Mouse (Mus musculus): ENCODE measurements around the gene Med26. TPM values are rescaled to one million over a fixed set of nuclear protein-coding genes. Genes with fewer than 3 reads are reported as not detected.

Med26 gene
- total RNA-seq, 1 experiment, result 15.3 TPM

GRCm38 (mm10) chr8:72572507-72572906 lies 24.4 kb upstream of the Med26 start:
- Histone ChIP-seq H3K27ac (ENCODE audit: insufficient read depth, low read depth, low read length, poor library complexity, severe bottlenecking) (peak overlapping the region; percentile 35; the same call in 1 of the 2 replicates), H3K9me3 (ENCODE audit: control insufficient read depth, insufficient read depth, low read depth, low read length) (no peaks in the 10 kb centered on the region), H3K9ac (ENCODE audit: insufficient read depth, low read depth, low read length, poor library complexity, severe bottlenecking) (peak overlapping the region; percentile 87), H3K36me3 (ENCODE audit: control insufficient read depth, insufficient read depth, low read length, poor library complexity, severe bottlenecking) (peaks cover 18% of the 10 kb centered on the region), H3K4me1 (ENCODE audit: control insufficient read depth in 2 of 2, insufficient read depth in 2 of 2, low read length in 2 of 2, poor library complexity in 1 of 2) (peaks cover 6 to 8% of the 10 kb centered on the region in 2 experiments; a peak in 2 of 4 replicates), H3K4me3 (ENCODE audit: insufficient read depth in 1 of 2, low read depth in 1 of 2, low read length in 2 of 2, poor library complexity in 1 of 2, severe bottlenecking in 1 of 2) (peak overlapping the region; percentile 79 to 100)
- no peak for TF ChIP-seq ZC3H11A (IDR thresholded peaks at IDR 0.05; ENCODE audit: borderline replicate concordance, low read depth, low read length)
- TF ChIP-seq MAFK (IDR thresholded peaks at IDR 0.05; ENCODE audit: insufficient read depth, low read depth, low read length), result no peak
- TF ChIP-seq HCFC1 (IDR thresholded peaks at IDR 0.05; ENCODE audit: borderline replicate concordance, insufficient read depth, low read length), result no peak
- TF ChIP-seq CHD2 (IDR thresholded peaks at IDR 0.05; ENCODE audit: low read depth, low read length), result no peak
- no peak for TF ChIP-seq ZNF384 (IDR thresholded peaks at IDR 0.05; ENCODE audit: low read depth, low read length)
- in situ Hi-C loops (cut with MboI; ENCODE audit: low sequenced_read_pairs in 2 of 2, unreplicated experiment in 2 of 2), result no loop called here
- DNase-seq (ENCODE audit: low read depth, low spot score), result no peak

GRCm38 (mm10) chr8:72571611-72572473 lies 23.8 kb upstream of the Med26 start, which contains the start of gene Tmem38a:
Gene Tmem38a (plus strand): TSS chr8:72572055.
- H3K27ac ChIP-seq (ENCODE audit: insufficient read depth, low read depth, low read length, poor library complexity, severe bottlenecking), result peak within 1 kb of the TSS; percentile 78
- peaks cover 22% of the 10 kb centered on the region for H3K36me3 ChIP-seq (ENCODE audit: control insufficient read depth, insufficient read depth, low read length, poor library complexity, severe bottlenecking)
- H3K4me3 ChIP-seq (ENCODE audit: insufficient read depth in 1 of 2, low read depth in 1 of 2, low read length in 2 of 2, poor library complexity in 1 of 2, severe bottlenecking in 1 of 2), result peak within 1 kb of the TSS; percentile 81 to 100
- peak; percentile 41 for DNase-seq (ENCODE audit: low read depth, low spot score)
- H3K9me3 ChIP-seq (ENCODE audit: control insufficient read depth, insufficient read depth, low read depth, low read length), result no peaks in the 10 kb centered on the region
- peak within 1 kb of the TSS; percentile 87 for H3K9ac ChIP-seq (ENCODE audit: insufficient read depth, low read depth, low read length, poor library complexity, severe bottlenecking)
- H3K4me1 ChIP-seq (ENCODE audit: control insufficient read depth in 2 of 2, insufficient read depth in 2 of 2, low read length in 2 of 2, poor library complexity in 1 of 2), result peaks cover 6 to 8% of the 10 kb centered on the region in 2 experiments; a peak in 2 of 4 replicates
- in situ Hi-C loops (cut with MboI; ENCODE audit: low sequenced_read_pairs in 2 of 2, unreplicated experiment in 2 of 2), result no loop called here
- TF ChIP-seq MAFK (IDR thresholded peaks at IDR 0.05; ENCODE audit: insufficient read depth, low read depth, low read length) (no peak), ZC3H11A (IDR thresholded peaks at IDR 0.05; ENCODE audit: borderline replicate concordance, low read depth, low read length) (no peak), CHD2 (IDR thresholded peaks at IDR 0.05; ENCODE audit: low read depth, low read length) (0 out of 2 replicates have a peak, but pooled peaks have one; percentile 29), HCFC1 (IDR thresholded peaks at IDR 0.05; ENCODE audit: borderline replicate concordance, insufficient read depth, low read length) (no peak)

GRCm38 (mm10) chr8:72570633-72571610 lies 22.9 kb upstream of the Med26 start, which contains the start of gene Smim7:
Gene Smim7 (minus strand): TSS chr8:72571088.
- H3K27ac ChIP-seq (ENCODE audit: insufficient read depth, low read depth, low read length, poor library complexity, severe bottlenecking), result peak within 1 kb of the TSS; percentile 78
- peaks cover 6 to 8% of the 10 kb centered on the region in 2 experiments; a peak in 2 of 4 replicates for H3K4me1 ChIP-seq (ENCODE audit: control insufficient read depth in 2 of 2, insufficient read depth in 2 of 2, low read length in 2 of 2, poor library complexity in 1 of 2)
- in situ Hi-C loops (cut with MboI; ENCODE audit: low sequenced_read_pairs in 2 of 2, unreplicated experiment in 2 of 2), result no loop called here
- TF ChIP-seq ZC3H11A (IDR thresholded peaks at IDR 0.05; ENCODE audit: borderline replicate concordance, low read depth, low read length), result no peak
- no peak for TF ChIP-seq CHD2 (IDR thresholded peaks at IDR 0.05; ENCODE audit: low read depth, low read length)
- peak; percentile 51; the same call in 1 of the 2 replicates for TF ChIP-seq MAFK (IDR thresholded peaks at IDR 0.05; ENCODE audit: insufficient read depth, low read depth, low read length)
- TF ChIP-seq HCFC1 (IDR thresholded peaks at IDR 0.05; ENCODE audit: borderline replicate concordance, insufficient read depth, low read length), result peak; percentile 63; the same call in 1 of the 2 replicates
- no peak for TF ChIP-seq ZNF384 (IDR thresholded peaks at IDR 0.05; ENCODE audit: low read depth, low read length)
- H3K36me3 ChIP-seq (ENCODE audit: control insufficient read depth, insufficient read depth, low read length, poor library complexity, severe bottlenecking), result peaks cover 27% of the 10 kb centered on the region
- peak; percentile 98 for DNase-seq (ENCODE audit: low read depth, low spot score)
- H3K9ac ChIP-seq (ENCODE audit: insufficient read depth, low read depth, low read length, poor library complexity, severe bottlenecking), result peak within 1 kb of the TSS; percentile 87
- H3K4me3 ChIP-seq (ENCODE audit: insufficient read depth in 1 of 2, low read depth in 1 of 2, low read length in 2 of 2, poor library complexity in 1 of 2, severe bottlenecking in 1 of 2), result peak within 1 kb of the TSS; percentile 81 to 100
- no peaks in the 10 kb centered on the region for H3K9me3 ChIP-seq (ENCODE audit: control insufficient read depth, insufficient read depth, low read depth, low read length)

GRCm38 (mm10) chr8:72565970-72566369 lies 17.9 kb upstream of the Med26 start:
- in situ Hi-C loops (cut with MboI; ENCODE audit: low sequenced_read_pairs in 2 of 2, unreplicated experiment in 2 of 2), result no loop called here
- TF ChIP-seq ZNF384 (IDR thresholded peaks at IDR 0.05; ENCODE audit: low read depth, low read length) (no peak), MAFK (IDR thresholded peaks at IDR 0.05; ENCODE audit: insufficient read depth, low read depth, low read length) (no peak), HCFC1 (IDR thresholded peaks at IDR 0.05; ENCODE audit: borderline replicate concordance, insufficient read depth, low read length) (no peak)
- H3K27ac ChIP-seq (ENCODE audit: insufficient read depth, low read depth, low read length, poor library complexity, severe bottlenecking), result no peak overlapping the region
- H3K4me1 ChIP-seq (ENCODE audit: control insufficient read depth in 2 of 2, insufficient read depth in 2 of 2, low read length in 2 of 2, poor library complexity in 1 of 2), result peaks cover 4 to 5% of the 10 kb centered on the region in 2 experiments
- H3K9ac ChIP-seq (ENCODE audit: insufficient read depth, low read depth, low read length, poor library complexity, severe bottlenecking), result no peak overlapping the region
- DNase-seq (ENCODE audit: low read depth, low spot score), result no peak
- H3K4me3 ChIP-seq (ENCODE audit: insufficient read depth in 1 of 2, low read depth in 1 of 2, low read length in 2 of 2, poor library complexity in 1 of 2, severe bottlenecking in 1 of 2), result no peak overlapping the region
- H3K9me3 ChIP-seq (ENCODE audit: control insufficient read depth, insufficient read depth, low read depth, low read length), result no peaks in the 10 kb centered on the region
- peaks cover 33% of the 10 kb centered on the region for H3K36me3 ChIP-seq (ENCODE audit: control insufficient read depth, insufficient read depth, low read length, poor library complexity, severe bottlenecking)
